Mouse (Mus musculus) G1E (cell line): ENCODE data around the gene Espnl. TPM values are rescaled to one million over a fixed set of nuclear protein-coding genes. Genes with fewer than 3 reads are reported as not detected.

Experiments
- ATAC-seq: 2 replicates; pipeline ENCODE4 v1.8.0; 2016; ENCODE audit warnings: mild to moderate bottlenecking; ENCODE audit not compliant: insufficient number of reproducible peaks, poor library complexity, low FRiP score, severe bottlenecking; ENCODE audit errors: extremely low read depth
- DNase-seq: peaks from one replicate; pipeline ENCODE4 v3.0.0; 2012; ENCODE audit warnings: low spot score
- H3K27me3 ChIP-seq: 2 replicates; pipeline ENCODE4 v1.6.1; 2012; ENCODE audit warnings: mild to moderate bottlenecking, low read length, inconsistent platforms; ENCODE audit not compliant: insufficient read depth
- H3K36me3 ChIP-seq: replicated peaks from 2 replicates; pipeline ENCODE3; 2012; ENCODE audit warnings: mild to moderate bottlenecking, inconsistent platforms
- H3K4me1 ChIP-seq: 2 replicates; pipeline ENCODE4 v1.6.1; 2012; ENCODE audit warnings: low read depth, low read length, inconsistent platforms, mixed read lengths; ENCODE audit not compliant: insufficient read depth
- H3K4me3 ChIP-seq: 2 replicates; pipeline ENCODE4 v1.5.1; 2012; ENCODE audit warnings: low read depth, mild to moderate bottlenecking, inconsistent platforms, low read length, moderate library complexity, mixed read lengths
- H3K9me3 ChIP-seq: replicated peaks from 2 replicates; pipeline ENCODE4 v1.6.1; 2012; ENCODE audit warnings: inconsistent platforms
- CTCF ChIP-seq: IDR thresholded peaks from 2 replicates; pipeline ENCODE4 v1.5.1; 2012; ENCODE audit warnings: low read depth, low read length, inconsistent platforms, mixed read lengths
- GATA1 ChIP-seq: IDR thresholded peaks from 2 replicates; pipeline ENCODE4 v1.6.1; 2012; ENCODE audit warnings: borderline replicate concordance, low read length, inconsistent platforms, mixed read lengths
- GATA2 ChIP-seq: IDR thresholded peaks from 2 replicates; pipeline ENCODE4 v1.6.1; 2012; ENCODE audit warnings: low read depth, low read length, inconsistent platforms, borderline replicate concordance
- POLR2AphosphoS5 ChIP-seq: IDR thresholded peaks from 2 replicates; pipeline ENCODE4 v1.6.1; 2012; ENCODE audit warnings: low read depth, low read length, inconsistent platforms; ENCODE audit not compliant: insufficient replicate concordance
- TAL1 ChIP-seq: conservative IDR thresholded peaks from 2 replicates; pipeline ENCODE4 v1.6.1; 2012; ENCODE audit warnings: low read depth, low read length, inconsistent platforms, mixed read lengths
- polyA plus RNA-seq: library from polyadenylated mRNA; stranded (reverse); fragments of >175 nt; gene quantifications from 2 replicates; pipeline ENCODE4 v1.2.3, GENCODE M21; 2012
- total RNA-seq, 2 experiments: library from RNA; stranded (forward) in 1 of 2; stranded (reverse) in 1 of 2; fragments of 200-1000 nt in 1 of 2; fragments of >200 nt in 1 of 2; fragmentation: Nextera tagmentation in 1 of 2; gene quantifications; 2 replicates each; pipeline ENCODE4 v1.2.3; 2014 to 2017

Espnl gene
- total and polyA plus RNA-seq, 3 experiments: 0.17 to 1.1 (median 0.93) TPM

- DNase-seq (no peak), ATAC-seq (no peak)
- H3K36me3 ChIP-seq: peaks cover 89% of the 10 kb centered on the region
- TF ChIP-seq CTCF (no peak), GATA2 (no peak), POLR2AphosphoS5 (no peak), TAL1 (no peak), GATA1 (no peak)
- no peaks in the 10 kb centered on the region for H3K4me1 ChIP-seq
- no peaks in the 10 kb centered on the region for H3K27me3 ChIP-seq
- no peaks in the 10 kb centered on the region for H3K9me3 ChIP-seq
- H3K4me3 ChIP-seq: no peak overlapping the region
Observed at GRCm38 (mm10) chr1:91282582-91282981, 39.3 kb upstream of the Espnl start.

GRCm38 (mm10) chr1:91289375-91289774 lies 32.5 kb upstream of the Espnl start:
- no peak for ATAC-seq
- peaks cover 91% of the 10 kb centered on the region for H3K36me3 ChIP-seq
- no peak for DNase-seq
- no peaks in the 10 kb centered on the region for H3K27me3 ChIP-seq
- no peak overlapping the region for H3K4me3 ChIP-seq
- no peak for TF ChIP-seq CTCF
- no peak for TF ChIP-seq GATA2
- no peak for TF ChIP-seq TAL1
- no peak for TF ChIP-seq POLR2AphosphoS5
- no peak for TF ChIP-seq GATA1
- no peaks in the 10 kb centered on the region for H3K4me1 ChIP-seq
- H3K9me3 ChIP-seq: no peaks in the 10 kb centered on the region

GRCm38 (mm10) chr1:91292101-91292825 lies 29.6 kb upstream of the Espnl start:
- DNase-seq (no peak), ATAC-seq (no peak)
- no peak for TF ChIP-seq POLR2AphosphoS5
- no peak for TF ChIP-seq TAL1
- TF ChIP-seq GATA2: no peak
- TF ChIP-seq CTCF: no peak
- no peak for TF ChIP-seq GATA1
- Histone ChIP-seq H3K36me3 (peaks cover 79% of the 10 kb centered on the region), H3K4me1 (0 out of 2 replicates have a peak, but pooled peaks cover 3% of the 10 kb centered on the region), H3K27me3 (no peaks in the 10 kb centered on the region), H3K9me3 (no peaks in the 10 kb centered on the region), H3K4me3 (no peak overlapping the region)

GRCm38 (mm10) chr1:91295544-91295943 lies 26.3 kb upstream of the Espnl start:
- Histone ChIP-seq H3K4me1 (peaks cover 18% of the 10 kb centered on the region), H3K9me3 (no peaks in the 10 kb centered on the region), H3K4me3 (no peak overlapping the region), H3K27me3 (no peaks in the 10 kb centered on the region), H3K36me3 (peaks cover 57% of the 10 kb centered on the region)
- ATAC-seq: no peak
- DNase-seq: no peak
- TF ChIP-seq CTCF: no peak
- TF ChIP-seq GATA1: no peak

GRCm38 (mm10) chr1:91297799-91298744 lies 23.8 kb upstream of the Espnl start, which contains the start of gene Scly:
Scly (plus strand) TSS chr1:91298338.
- TF ChIP-seq CTCF (no peak), TAL1 (no peak), GATA1 (no peak), POLR2AphosphoS5 (no peak), GATA2 (no peak)
- DNase-seq (peak; percentile 79), ATAC-seq (peak; percentile 83)
- H3K4me3 ChIP-seq: peak within 1 kb of the TSS; percentile 73
- no peaks in the 10 kb centered on the region for H3K27me3 ChIP-seq
- H3K4me1 ChIP-seq: peaks cover 18% of the 10 kb centered on the region
- no peaks in the 10 kb centered on the region for H3K9me3 ChIP-seq
- peaks cover 45% of the 10 kb centered on the region for H3K36me3 ChIP-seq

GRCm38 (mm10) chr1:91299026-91299706 lies 22.7 kb upstream of the Espnl start:
- H3K36me3 ChIP-seq: peaks cover 37% of the 10 kb centered on the region
- H3K9me3 ChIP-seq: no peaks in the 10 kb centered on the region

More at GRCm38 (mm10) chr1:91299026-91299706, 22.7 kb upstream of the Espnl start:
- DNase-seq (no peak), ATAC-seq (no peak)
- TF ChIP-seq GATA2: no peak
- no peak for TF ChIP-seq TAL1
- TF ChIP-seq CTCF: no peak
- no peak for TF ChIP-seq GATA1
- no peak for TF ChIP-seq POLR2AphosphoS5
- no peaks in the 10 kb centered on the region for H3K27me3 ChIP-seq
- peak overlapping the region; percentile 73 for H3K4me3 ChIP-seq
- H3K4me1 ChIP-seq: peaks cover 18% of the 10 kb centered on the region
